Mouse (Mus musculus) frontal cortex, postnatal 25 days (tissue): ENCODE measurements around the gene Usp48.

Experiments used
- DNase-seq, 2 experiments: peaks; one replicate each; pipeline ENCODE4 v3.0.0; 2022; ENCODE audit warnings: low spot score in 2 of 2

The Usp48 gene

GRCm38 (mm10) chr4:137609702-137610101 is 16.1 kb downstream of the Usp48 start:
- DNase-seq = no peak

- no peak for DNase-seq
Measured at GRCm38 (mm10) chr4:137610256-137610655, 16.7 kb downstream of the Usp48 start.

- no peak for DNase-seq
Measured at GRCm38 (mm10) chr4:137622847-137623246, 29.3 kb downstream of the Usp48 start.

GRCm38 (mm10) chr4:137627476-137628235 is 34.1 kb downstream of the Usp48 start:
- DNase-seq = no peak

GRCm38 (mm10) chr4:137628400-137628799 is 34.8 kb downstream of the Usp48 start:
- no peak for DNase-seq

- no peak for DNase-seq
Measured at GRCm38 (mm10) chr4:137629354-137629753, 35.8 kb downstream of the Usp48 start.

- DNase-seq = no peak
Measured at GRCm38 (mm10) chr4:137630153-137630552, 36.6 kb downstream of the Usp48 start.

- no peak for DNase-seq
Measured at GRCm38 (mm10) chr4:137631596-137631995, 38.0 kb downstream of the Usp48 start.

GRCm38 (mm10) chr4:137633394-137633793 is 39.8 kb downstream of the Usp48 start:
- no peak for DNase-seq

- no peak for DNase-seq
Measured at GRCm38 (mm10) chr4:137636597-137636996, 43.0 kb downstream of the Usp48 start.

GRCm38 (mm10) chr4:137641556-137641955 is 48.0 kb downstream of the Usp48 start:
- DNase-seq = no peak

- DNase-seq = no peak
Measured at GRCm38 (mm10) chr4:137642101-137642500, 48.5 kb downstream of the Usp48 start.

GRCm38 (mm10) chr4:137643459-137643858 is 49.9 kb downstream of the Usp48 start:
- no peak for DNase-seq

GRCm38 (mm10) chr4:137646262-137646661 is 52.7 kb downstream of the Usp48 start:
- DNase-seq = no peak

- no peak for DNase-seq
Measured at GRCm38 (mm10) chr4:137647648-137648047, 54.1 kb downstream of the Usp48 start.

- no peak for DNase-seq
Measured at GRCm38 (mm10) chr4:137648230-137648629, 54.7 kb downstream of the Usp48 start.

GRCm38 (mm10) chr4:137650912-137651311 is 57.4 kb downstream of the Usp48 start:
- DNase-seq = no peak

- no peak for DNase-seq
Measured at GRCm38 (mm10) chr4:137652835-137653346, 59.3 kb downstream of the Usp48 start.

- no peak for DNase-seq
Measured at GRCm38 (mm10) chr4:137655241-137656031, 61.9 kb downstream of the Usp48 start.

GRCm38 (mm10) chr4:137657674-137658073 is 64.1 kb downstream of the Usp48 start:
- no peak for DNase-seq

GRCm38 (mm10) chr4:137659541-137659940 is 66.0 kb downstream of the Usp48 start:
- no peak for DNase-seq

- no peak for DNase-seq
Measured at GRCm38 (mm10) chr4:137660364-137661077, 67.0 kb downstream of the Usp48 start.
